In genomic region chr1:77823801-77824687, GRCm38 (mm10) we compare ENCODE assay signal across 9 mouse cellular contexts.
DNase-seq lines count a peak whose midpoint lies in the region; ATAC-seq lines count a peak whose summit lies in the region.
"Had no signal": no experiment of that assay in that cellular context is flagged by ENCODE, and none has a peak within 500 bp of the region (broad histone marks: within the 10 kb centered on the region; RNA-seq: fewer than 3 reads in every experiment).

No protein-coding gene starts in this region.

- no peak for DNase-seq in intestine, embryonic 14.5 days (ENCODE audit: low spot score)
- DNase-seq in brain, embryonic 18.5 days (ENCODE audit: low read depth, low spot score) = peak; percentile 55
- DNase-seq in hindbrain, embryonic 11.5 days (ENCODE audit: low spot score) = peak; percentile 34
- DNase-seq in urinary bladder, postnatal 36 days (ENCODE audit: low spot score in 2 of 2) = no peak
- no peak for DNase-seq in cerebellum, postnatal 36 days
- no peak for DNase-seq in adipocyte (ENCODE audit: low spot score)
- DNase-seq: liver, embryonic 13.5 days had no signal

- H3K4me2 ChIP-seq in intestine, embryonic 14.5 days (ENCODE audit: low read length) = peak overlapping the region; percentile 28; the same call in 1 of the 2 replicates
- H3K4me2 ChIP-seq in intestine, embryonic 16.5 days (ENCODE audit: low read depth, low read length) = no peak overlapping the region
- H3K4me2 ChIP-seq in hindbrain, embryonic 11.5 days (replicated peaks; ENCODE audit: low read depth, low read length) = no peak overlapping the region
- peak overlapping the region; percentile 29 for H3K4me2 ChIP-seq in midbrain, embryonic 12.5 days (replicated peaks)
- H3K4me2 ChIP-seq: liver, embryonic 13.5 days had no signal

- H3K9me3 ChIP-seq in intestine, embryonic 14.5 days (ENCODE audit: control insufficient read depth, low read length) = no peaks in the 10 kb centered on the region
- H3K9me3 ChIP-seq in intestine, embryonic 16.5 days (ENCODE audit: control insufficient read depth, low read length) = no peaks in the 10 kb centered on the region
- no peaks in the 10 kb centered on the region for H3K9me3 ChIP-seq in hindbrain, embryonic 11.5 days (ENCODE audit: control insufficient read depth, low read length)
- H3K9me3 ChIP-seq in midbrain, embryonic 12.5 days = no peaks in the 10 kb centered on the region
- H3K9me3 ChIP-seq: liver, embryonic 13.5 days had no signal

- peaks cover 2% of the 10 kb centered on the region; the same call in 1 of the 2 replicates for H3K4me1 ChIP-seq in intestine, embryonic 14.5 days (replicated peaks; ENCODE audit: control insufficient read depth, insufficient read depth, low read length)
- no peaks in the 10 kb centered on the region for H3K4me1 ChIP-seq in intestine, embryonic 16.5 days (ENCODE audit: control insufficient read depth, insufficient read depth, low read length)
- H3K4me1 ChIP-seq in hindbrain, embryonic 11.5 days (replicated peaks; ENCODE audit: control insufficient read depth, insufficient read depth, low read length) = peaks cover 3% of the 10 kb centered on the region; the same call in 1 of the 2 replicates
- H3K4me1 ChIP-seq in midbrain, embryonic 12.5 days = peaks cover 23% of the 10 kb centered on the region
- H3K4me1 ChIP-seq: liver, embryonic 13.5 days had no signal

- whole genome bisulfite sequencing in intestine, embryonic 14.5 days = 35% methylated on average over 10 of the region's 10 CpGs
- 34% methylated on average over 10 of the region's 10 CpGs for WGBS in intestine, embryonic 16.5 days
- 31% methylated on average over 10 of the region's 10 CpGs for WGBS in hindbrain, embryonic 11.5 days
- WGBS in midbrain, embryonic 12.5 days = 39% methylated on average over 10 of the region's 10 CpGs

- no peak for ATAC-seq in intestine, embryonic 14.5 days (replicated peaks; ENCODE audit: low FRiP score, low TSS enrichment, low read depth)
- ATAC-seq in intestine, embryonic 16.5 days = no peak
- ATAC-seq in hindbrain, embryonic 11.5 days (ENCODE audit: low FRiP score) = peak; percentile 49; the same call in 1 of the 2 replicates
- no peak for ATAC-seq in midbrain, embryonic 12.5 days (ENCODE audit: low FRiP score, low read depth)

- no peak overlapping the region for H3K9ac ChIP-seq in intestine, embryonic 14.5 days (ENCODE audit: low read length)
- H3K9ac ChIP-seq in intestine, embryonic 16.5 days (ENCODE audit: low read depth, low read length) = no peak overlapping the region
- H3K9ac ChIP-seq in hindbrain, embryonic 11.5 days (ENCODE audit: low read depth, low read length) = no peak overlapping the region
- H3K9ac ChIP-seq in midbrain, embryonic 12.5 days (replicated peaks) = no peak overlapping the region
- H3K9ac ChIP-seq: liver, embryonic 13.5 days had no signal

- no peak overlapping the region for H3K27ac ChIP-seq in intestine, embryonic 14.5 days (ENCODE audit: low read depth)
- no peak overlapping the region for H3K27ac ChIP-seq in intestine, embryonic 16.5 days (ENCODE audit: low read length)
- no peak overlapping the region for H3K27ac ChIP-seq in hindbrain, embryonic 11.5 days (ENCODE audit: low read depth, low read length)
- H3K27ac ChIP-seq in midbrain, embryonic 12.5 days (replicated peaks) = no peak overlapping the region; the same call in none of the 2 replicates
- H3K27ac ChIP-seq: liver, embryonic 13.5 days had no signal

- no peak overlapping the region for H3K4me3 ChIP-seq in intestine, embryonic 14.5 days (ENCODE audit: low read depth, low read length)
- no peak overlapping the region for H3K4me3 ChIP-seq in intestine, embryonic 16.5 days (ENCODE audit: low read length)
- no peak overlapping the region for H3K4me3 ChIP-seq in hindbrain, embryonic 11.5 days (ENCODE audit: low read depth, low read length)
- H3K4me3 ChIP-seq in midbrain, embryonic 12.5 days = no peak overlapping the region
- H3K4me3 ChIP-seq: liver, embryonic 13.5 days had no signal

- H3K27me3 ChIP-seq in intestine, embryonic 14.5 days (replicated peaks; ENCODE audit: control insufficient read depth, insufficient read depth, low read length) = no peaks in the 10 kb centered on the region
- no peaks in the 10 kb centered on the region for H3K27me3 ChIP-seq in intestine, embryonic 16.5 days (replicated peaks; ENCODE audit: control insufficient read depth, insufficient read depth, low read length)
- no peaks in the 10 kb centered on the region for H3K27me3 ChIP-seq in hindbrain, embryonic 11.5 days (ENCODE audit: control insufficient read depth, insufficient read depth, low read length)
- no peaks in the 10 kb centered on the region for H3K27me3 ChIP-seq in midbrain, embryonic 12.5 days
- H3K27me3 ChIP-seq: liver, embryonic 13.5 days had no signal

- H3K36me3 ChIP-seq in intestine, embryonic 14.5 days (ENCODE audit: control insufficient read depth, insufficient read depth, low read length) = no peaks in the 10 kb centered on the region
- no peaks in the 10 kb centered on the region for H3K36me3 ChIP-seq in intestine, embryonic 16.5 days (ENCODE audit: control insufficient read depth, insufficient read depth, low read length)
- H3K36me3 ChIP-seq in hindbrain, embryonic 11.5 days (ENCODE audit: control insufficient read depth, insufficient read depth, low read length) = no peaks in the 10 kb centered on the region
- no peaks in the 10 kb centered on the region for H3K36me3 ChIP-seq in midbrain, embryonic 12.5 days
- H3K36me3 ChIP-seq: liver, embryonic 13.5 days had no signal

Comparison
In these comparisons a context has a peak if more than half of its experiments do, and no peak if none do; other contexts are left out.
1. H3K4me2 ChIP-seq: peak in intestine, embryonic 14.5 days (single experiment) and midbrain, embryonic 12.5 days (single experiment); none in intestine, embryonic 16.5 days (single experiment) and hindbrain, embryonic 11.5 days (single experiment).
2. DNase-seq: peak in brain, embryonic 18.5 days (single experiment) and hindbrain, embryonic 11.5 days (single experiment); none in intestine, embryonic 14.5 days (single experiment), urinary bladder, postnatal 36 days (0 of 2), cerebellum, postnatal 36 days (0 of 2) and adipocyte (single experiment).